In the genomic region with DNA sequence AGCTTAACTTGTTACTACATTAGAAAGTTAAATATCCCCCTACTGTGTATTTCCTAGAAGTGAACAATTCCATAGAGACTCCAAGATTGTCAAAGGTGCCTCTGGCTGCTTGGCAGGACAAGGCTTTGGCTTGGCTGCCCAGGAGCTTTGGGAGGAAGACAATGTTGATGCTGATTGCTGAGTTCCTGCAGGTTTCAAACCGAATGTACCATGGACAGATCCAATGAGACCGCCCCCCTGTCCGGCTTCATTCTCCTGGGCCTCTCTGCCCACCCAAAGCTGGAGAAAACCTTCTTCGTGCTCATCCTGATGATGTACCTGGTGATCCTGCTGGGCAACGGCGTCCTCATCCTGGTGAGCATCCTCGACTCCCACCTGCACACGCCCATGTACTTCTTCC, we compare ENCODE assay signal across 38 mouse cellular contexts. TPM values are rescaled to one million over a fixed set of nuclear protein-coding genes. Genes with fewer than 3 reads are reported as not detected.
"Had no signal": no experiment of that assay in that cellular context is flagged by ENCODE, and none has a peak within 500 bp of the region (broad histone marks: within the 10 kb centered on the region; RNA-seq: fewer than 3 reads in every experiment).

No protein-coding gene starts in this region.

- ATAC-seq: forebrain, embryonic 13.5 days; forebrain, embryonic 14.5 days; forebrain, embryonic 16.5 days; forebrain, postnatal 0 days had no signal

- H3K9me3 ChIP-seq: embryonic facial prominence, embryonic 10.5 days; embryonic facial prominence, embryonic 12.5 days; embryonic facial prominence, embryonic 13.5 days; embryonic facial prominence, embryonic 15.5 days; forebrain, embryonic 10.5 days; forebrain, embryonic 12.5 days; forebrain, embryonic 13.5 days had no signal

- H3K27me3 ChIP-seq: embryonic facial prominence, embryonic 12.5 days; embryonic facial prominence, embryonic 13.5 days; embryonic facial prominence, embryonic 15.5 days; forebrain, embryonic 12.5 days; forebrain, embryonic 13.5 days had no signal

- H3K9ac ChIP-seq: embryonic facial prominence, embryonic 12.5 days; embryonic facial prominence, embryonic 13.5 days; embryonic facial prominence, embryonic 15.5 days; forebrain, embryonic 12.5 days; forebrain, embryonic 13.5 days; forebrain, postnatal 0 days had no signal

- DNase-seq: cerebellum, adult 2 months; cerebellum, adult 8-10 months; cerebellum, adult 9-10 months; cerebellum, adult 9-11 months; cerebellum, postnatal 10 days; cerebellum, postnatal 14 days; cerebellum, postnatal 25 days; cerebellum, postnatal 36 days; embryo, embryonic 11 days; forebrain, postnatal 0 days; gastrocnemius, adult 2 months; gastrocnemius, postnatal 10 days; gastrocnemius, postnatal 14 days; gastrocnemius, postnatal 25 days; gastrocnemius, postnatal 36 days; heart, adult 18-20 months; heart, adult 2 months had no signal

- H3K4me2 ChIP-seq: embryonic facial prominence, embryonic 12.5 days; embryonic facial prominence, embryonic 13.5 days; embryonic facial prominence, embryonic 15.5 days; forebrain, embryonic 12.5 days; forebrain, embryonic 13.5 days had no signal

- H3K36me3 ChIP-seq: embryonic facial prominence, embryonic 10.5 days; embryonic facial prominence, embryonic 12.5 days; embryonic facial prominence, embryonic 13.5 days; embryonic facial prominence, embryonic 15.5 days; forebrain, embryonic 10.5 days; forebrain, embryonic 12.5 days had no signal

- H3K4me3 ChIP-seq: embryonic facial prominence, embryonic 10.5 days; embryonic facial prominence, embryonic 12.5 days; embryonic facial prominence, embryonic 13.5 days; embryonic facial prominence, embryonic 15.5 days; erythroblast, embryonic 14.5 days; forebrain, embryonic 10.5 days; forebrain, embryonic 12.5 days; forebrain, embryonic 13.5 days; gastrocnemius, adult 2 months; heart, adult 2 months had no signal

- H3K4me1 ChIP-seq: embryonic facial prominence, embryonic 10.5 days; embryonic facial prominence, embryonic 12.5 days; embryonic facial prominence, embryonic 13.5 days; embryonic facial prominence, embryonic 15.5 days; forebrain, embryonic 10.5 days; forebrain, embryonic 12.5 days; forebrain, embryonic 13.5 days had no signal

- H3K27ac ChIP-seq: embryonic facial prominence, embryonic 10.5 days; embryonic facial prominence, embryonic 12.5 days; embryonic facial prominence, embryonic 13.5 days; embryonic facial prominence, embryonic 15.5 days; forebrain, embryonic 10.5 days; forebrain, embryonic 12.5 days; forebrain, embryonic 13.5 days; gastrocnemius, adult 2 months; heart, adult 2 months had no signal

RNA-seq across cellular contexts. Expression of a gene that starts 2.7 kb away (rescaled TPM):
- total RNA-seq: common myeloid progenitor, adult 5-6 weeks; forebrain, postnatal 0 days; gastrocnemius, adult 18-20 months; gastrocnemius, adult 2 months; gastrocnemius, adult 8-10 months; gastrocnemius, postnatal 10 days; gastrocnemius, postnatal 14 days; gastrocnemius, postnatal 25 days; gastrocnemius, postnatal 36 days; gastrocnemius, postnatal 4 days; granulocyte monocyte progenitor cell, adult 5-6 weeks; heart, adult 18-20 months; heart, adult 2 months; heart, adult 8-10 months had no signal
- polyA plus RNA-seq: cerebellum, adult 2 months; cortical plate, adult 2 months; embryonic facial prominence, embryonic 10.5 days; embryonic facial prominence, embryonic 11.5 days; embryonic facial prominence, embryonic 13.5 days; embryonic facial prominence, embryonic 14.5 days; erythroblast, embryonic 14.5 days; forebrain, embryonic 10.5 days; forebrain, embryonic 12.5 days; forebrain, embryonic 13.5 days; forebrain, embryonic 14.5 days; forebrain, embryonic 16.5 days; forebrain, postnatal 0 days; frontal cortex, adult 2 months; gonadal fat pad, adult 2 months; heart, adult 2 months had no signal

RNA-seq across cellular contexts. Expression of a gene that starts 14.1 kb away (rescaled TPM):
- total RNA-seq: common myeloid progenitor, adult 5-6 weeks; forebrain, postnatal 0 days; gastrocnemius, adult 18-20 months; gastrocnemius, adult 2 months; gastrocnemius, adult 8-10 months; gastrocnemius, postnatal 10 days; gastrocnemius, postnatal 14 days; gastrocnemius, postnatal 25 days; gastrocnemius, postnatal 36 days; gastrocnemius, postnatal 4 days; granulocyte monocyte progenitor cell, adult 5-6 weeks; heart, adult 18-20 months; heart, adult 2 months; heart, adult 8-10 months had no signal
- polyA plus RNA-seq: cerebellum, adult 2 months; cortical plate, adult 2 months; embryonic facial prominence, embryonic 10.5 days; embryonic facial prominence, embryonic 11.5 days; embryonic facial prominence, embryonic 13.5 days; embryonic facial prominence, embryonic 14.5 days; erythroblast, embryonic 14.5 days; forebrain, embryonic 10.5 days; forebrain, embryonic 12.5 days; forebrain, embryonic 13.5 days; forebrain, embryonic 14.5 days; forebrain, embryonic 16.5 days; forebrain, postnatal 0 days; frontal cortex, adult 2 months; gonadal fat pad, adult 2 months; heart, adult 2 months had no signal

RNA-seq across cellular contexts. Expression of a gene that starts 21.2 kb away (rescaled TPM):
- polyA plus RNA-seq: erythroblast, embryonic 14.5 days had no signal

RNA-seq across cellular contexts. Expression of a gene that starts 30.4 kb away (rescaled TPM):
- total RNA-seq: common myeloid progenitor, adult 5-6 weeks; forebrain, postnatal 0 days; gastrocnemius, adult 18-20 months; gastrocnemius, adult 2 months; gastrocnemius, adult 8-10 months; gastrocnemius, postnatal 10 days; gastrocnemius, postnatal 14 days; gastrocnemius, postnatal 25 days; gastrocnemius, postnatal 36 days; gastrocnemius, postnatal 4 days; granulocyte monocyte progenitor cell, adult 5-6 weeks; heart, adult 18-20 months; heart, adult 2 months; heart, adult 8-10 months had no signal
- polyA plus RNA-seq: cerebellum, adult 2 months; cortical plate, adult 2 months; embryonic facial prominence, embryonic 10.5 days; embryonic facial prominence, embryonic 11.5 days; embryonic facial prominence, embryonic 13.5 days; embryonic facial prominence, embryonic 14.5 days; embryonic facial prominence, embryonic 15.5 days; erythroblast, embryonic 14.5 days; forebrain, embryonic 10.5 days; forebrain, embryonic 12.5 days; forebrain, embryonic 13.5 days; forebrain, embryonic 14.5 days; forebrain, embryonic 16.5 days; forebrain, postnatal 0 days; frontal cortex, adult 2 months; gonadal fat pad, adult 2 months; heart, adult 2 months had no signal
